Mouse (Mus musculus) midbrain, embryonic 12.5 days (tissue): ENCODE measurements around the gene Slc5a4a. TPM values are rescaled to one million over a fixed set of nuclear protein-coding genes. Genes with fewer than 3 reads are reported as not detected.

Experiments used
- ATAC-seq: fragments of 200-750 bp; cut with Nextera tagmentation; 2 replicates; pipeline ENCODE4 v1.8.0; 2017; ENCODE audit warnings: low read depth, moderate TSS enrichment, moderate library complexity; ENCODE audit not compliant: low FRiP score
- H3K27ac ChIP-seq: fragments of 300-500 bp; sonication (generic); replicated peaks from 2 replicates; pipeline ENCODE4 v1.5.1; 2016; ENCODE audit warnings: mild to moderate bottlenecking
- H3K27me3 ChIP-seq: fragments of 300-500 bp; sonication (generic); 2 replicates; pipeline ENCODE4 v1.6.1; 2016; ENCODE audit warnings: mild to moderate bottlenecking
- H3K36me3 ChIP-seq: fragments of 300-500 bp; sonication (generic); 2 replicates; pipeline ENCODE4 v1.6.1; 2016
- H3K4me1 ChIP-seq: fragments of 300-500 bp; sonication (generic); 2 replicates; pipeline ENCODE4 v1.6.1; 2016
- H3K4me2 ChIP-seq: fragments of 300-500 bp; sonication (generic); replicated peaks from 2 replicates; pipeline ENCODE4 v1.6.1; 2016; ENCODE audit warnings: mild to moderate bottlenecking, moderate library complexity
- H3K4me3 ChIP-seq: fragments of 300-500 bp; sonication (generic); 2 replicates; pipeline ENCODE4 v1.5.1; 2016; ENCODE audit warnings: mild to moderate bottlenecking
- H3K9ac ChIP-seq: fragments of 300-500 bp; sonication (generic); replicated peaks from 2 replicates; pipeline ENCODE4 v1.6.1; 2016; ENCODE audit warnings: mild to moderate bottlenecking, moderate library complexity
- H3K9me3 ChIP-seq: fragments of 300-500 bp; sonication (generic); 2 replicates; pipeline ENCODE4 v1.6.1; 2016; ENCODE audit warnings: mild to moderate bottlenecking
- WGBS: fragments of 180-500 bp; shearing (Covaris S2); methylation state at CpG from one replicate; pipeline ENCODE4 v1.1.7; 2016; 5-methylcytosine and 5-hydroxymethylcytosine counted together
- polyA plus RNA-seq: library from polyadenylated mRNA; unstranded; fragments of >200 nt; fragmentation: Nextera tagmentation; extraction: Ambion mirVana; gene quantifications from 2 replicates; pipeline ENCODE4 v1.2.1, GENCODE M21; 2016

Slc5a4a gene
- polyA plus RNA-seq, 1 experiment from 2014 or later = not detected

DNA sequence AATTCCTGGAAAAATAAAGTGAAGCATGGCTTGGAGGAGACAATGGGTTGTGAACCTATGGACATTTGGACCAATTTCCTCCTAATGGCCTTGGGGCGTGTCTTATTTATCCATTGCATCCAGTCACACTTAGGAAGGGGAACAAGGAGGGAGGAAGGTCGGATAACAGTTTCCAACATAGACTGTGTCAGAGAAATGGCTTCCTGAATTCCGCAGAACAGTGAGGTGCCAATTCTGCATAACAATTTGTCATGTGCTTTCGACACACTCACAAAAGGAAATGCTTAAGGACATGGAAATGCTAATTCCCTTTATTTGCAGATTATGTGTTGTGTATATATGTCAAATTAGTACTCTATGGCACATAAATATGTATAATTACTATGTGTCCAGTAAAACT is 38.0 kb downstream of the Slc5a4a start:
- no peak overlapping the region for H3K4me3 ChIP-seq
- H3K4me1 ChIP-seq = no peaks in the 10 kb centered on the region
- WGBS = 79% methylated on average over 4 of the region's 4 CpGs
- H3K9ac ChIP-seq = no peak overlapping the region
- no peaks in the 10 kb centered on the region for H3K27me3 ChIP-seq
- ATAC-seq = no peak
- H3K36me3 ChIP-seq = no peaks in the 10 kb centered on the region
- H3K27ac ChIP-seq = no peak overlapping the region
- no peak overlapping the region for H3K4me2 ChIP-seq
- H3K9me3 ChIP-seq = no peaks in the 10 kb centered on the region

DNA sequence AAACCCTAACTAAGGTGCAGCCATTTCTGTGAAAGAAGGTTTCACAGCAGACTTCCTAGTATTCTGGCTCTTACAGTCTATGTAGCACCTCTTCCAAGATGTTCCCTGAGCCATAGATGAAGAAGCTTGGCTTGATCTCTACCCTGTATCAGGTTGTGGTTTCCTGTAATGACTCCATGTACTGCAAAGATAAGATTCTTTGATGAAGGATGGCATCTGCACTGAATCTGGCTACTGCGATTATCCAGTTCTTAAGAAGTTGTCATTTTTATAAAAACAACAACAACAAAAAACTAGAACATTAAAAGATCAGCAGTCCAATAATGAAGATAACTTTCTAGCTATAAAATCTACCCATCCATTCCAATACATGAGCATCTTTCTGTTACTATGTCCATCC is 40.8 kb downstream of the Slc5a4a start:
- no peaks in the 10 kb centered on the region for H3K4me1 ChIP-seq
- H3K4me2 ChIP-seq = no peak overlapping the region
- H3K9me3 ChIP-seq = no peaks in the 10 kb centered on the region
- H3K9ac ChIP-seq = no peak overlapping the region
- no peaks in the 10 kb centered on the region for H3K36me3 ChIP-seq
- no peaks in the 10 kb centered on the region for H3K27me3 ChIP-seq
- H3K4me3 ChIP-seq = no peak overlapping the region
- ATAC-seq = no peak
- no peak overlapping the region for H3K27ac ChIP-seq
- 95% methylated on average over 1 of the region's 1 CpGs for WGBS

DNA sequence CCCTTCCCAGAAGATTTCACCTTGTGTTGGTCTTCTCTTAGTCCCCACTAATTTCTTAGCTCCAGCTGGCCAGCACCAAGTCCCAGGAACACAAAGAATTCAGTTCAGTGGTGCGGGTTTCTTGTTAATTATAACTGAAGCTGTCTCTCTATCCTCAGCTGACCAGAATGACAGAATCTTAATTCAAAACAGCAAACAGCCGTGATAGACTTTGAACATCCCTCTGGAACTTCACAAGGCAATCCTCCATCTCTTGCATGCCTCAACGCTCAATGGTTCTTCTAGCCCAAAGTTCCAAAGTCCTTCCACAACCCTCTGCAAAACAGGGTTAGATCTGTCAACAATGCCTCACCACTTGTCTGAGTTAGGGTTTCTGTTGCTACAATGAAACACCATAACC is 54.2 kb downstream of the Slc5a4a start:
- Histone ChIP-seq H3K4me1 (no peaks in the 10 kb centered on the region), H3K27ac (no peak overlapping the region), H3K4me3 (no peak overlapping the region), H3K36me3 (peaks cover 5% of the 10 kb centered on the region), H3K9me3 (no peaks in the 10 kb centered on the region), H3K4me2 (no peak overlapping the region), H3K9ac (no peak overlapping the region), H3K27me3 (no peaks in the 10 kb centered on the region; the same call in 1 of the 2 replicates)
- WGBS = 92% methylated on average over 3 of the region's 3 CpGs
- no peak for ATAC-seq

DNA sequence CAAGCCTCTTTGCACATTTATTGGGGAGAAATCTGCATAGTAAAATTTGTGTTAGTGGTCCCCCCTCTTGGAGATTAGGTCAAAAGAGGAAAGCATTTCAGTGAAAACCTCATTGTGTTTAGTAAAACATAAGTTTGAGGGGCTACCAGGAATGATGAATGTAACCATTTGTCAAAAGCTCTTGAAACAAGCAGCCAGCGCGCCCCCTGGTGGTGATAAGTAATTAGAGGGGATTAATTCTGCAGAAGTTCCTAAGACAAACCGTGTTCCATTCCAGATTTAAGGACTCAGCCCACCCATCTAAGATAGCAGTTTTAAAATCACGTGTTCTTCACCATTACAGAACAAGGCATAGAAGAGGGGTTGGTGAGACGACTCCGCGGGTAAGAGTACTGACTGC is 54.7 kb downstream of the Slc5a4a start:
- Histone ChIP-seq H3K4me2 (no peak overlapping the region), H3K36me3 (peaks cover 11% of the 10 kb centered on the region), H3K27me3 (no peaks in the 10 kb centered on the region; the same call in 1 of the 2 replicates), H3K9me3 (no peaks in the 10 kb centered on the region), H3K9ac (no peak overlapping the region), H3K4me1 (no peaks in the 10 kb centered on the region), H3K27ac (no peak overlapping the region), H3K4me3 (no peak overlapping the region)
- no peak for ATAC-seq
- WGBS = 18% methylated on average over 7 of the region's 7 CpGs

DNA sequence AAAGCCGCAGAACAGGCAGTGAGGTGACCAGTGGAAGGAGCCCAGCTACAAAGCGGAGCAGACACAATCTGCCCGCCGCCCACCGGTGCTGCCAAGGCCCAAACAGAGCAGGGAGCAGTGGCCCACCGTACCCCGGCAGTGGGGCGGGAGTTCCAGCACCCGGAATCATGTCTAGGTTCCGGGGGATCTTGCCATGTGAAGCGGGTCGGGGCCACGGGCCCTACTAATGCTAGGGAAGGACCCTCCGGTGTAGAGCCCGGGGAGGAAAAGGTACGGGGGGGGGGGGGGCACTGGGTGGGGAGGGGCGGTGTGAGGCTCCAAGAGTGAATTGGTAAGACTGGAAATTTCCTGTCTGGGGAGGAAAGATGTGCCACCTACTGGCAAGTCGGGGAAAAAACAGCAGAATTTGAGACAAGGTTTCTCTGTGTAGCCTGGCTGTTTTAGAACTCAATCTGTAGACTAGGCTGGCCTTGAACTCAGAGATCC is 56.6 kb downstream of the Slc5a4a start:
- Histone ChIP-seq H3K4me2 (peak overlapping the region; percentile 51), H3K4me1 (no peaks in the 10 kb centered on the region), H3K9ac (peak overlapping the region; percentile 34), H3K36me3 (peaks cover 30% of the 10 kb centered on the region), H3K4me3 (peak overlapping the region; percentile 35), H3K27me3 (no peaks in the 10 kb centered on the region; the same call in 1 of the 2 replicates), H3K27ac (no peak overlapping the region), H3K9me3 (no peaks in the 10 kb centered on the region)
- WGBS = 25% methylated on average over 17 of the region's 18 CpGs
- ATAC-seq = no peak

DNA sequence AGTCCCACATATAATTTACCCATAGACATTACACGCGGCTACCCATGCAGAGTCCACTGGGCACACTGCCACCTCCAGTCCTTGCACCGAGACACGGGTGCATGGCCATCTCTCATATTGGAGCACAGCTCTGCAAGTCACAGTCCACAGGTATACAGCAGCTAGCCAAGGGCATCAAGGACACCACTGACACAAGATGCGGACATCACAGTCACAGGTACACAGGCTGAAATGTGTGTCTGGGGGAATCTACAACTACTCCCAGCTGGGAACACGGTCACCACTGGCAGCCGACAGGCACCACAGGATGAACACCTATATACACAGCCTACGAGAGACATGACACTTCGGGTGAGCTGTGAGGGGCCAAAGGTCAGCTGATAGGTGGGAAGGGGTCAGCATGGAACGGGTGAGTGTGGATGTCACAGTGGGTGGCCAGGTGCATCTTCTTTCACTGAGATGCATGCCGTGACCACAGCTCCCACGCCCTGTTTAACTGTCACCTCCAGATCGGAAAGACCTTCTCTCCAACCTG is 60.1 kb downstream of the Slc5a4a start:
- ATAC-seq = no peak
- Histone ChIP-seq H3K4me1 (no peaks in the 10 kb centered on the region), H3K4me2 (no peak overlapping the region), H3K9ac (no peak overlapping the region), H3K4me3 (no peak overlapping the region), H3K36me3 (peaks cover 52% of the 10 kb centered on the region), H3K27me3 (no peaks in the 10 kb centered on the region; the same call in 1 of the 2 replicates), H3K27ac (no peak overlapping the region), H3K9me3 (no peaks in the 10 kb centered on the region)
- WGBS = 91% methylated on average over 13 of the region's 13 CpGs

DNA sequence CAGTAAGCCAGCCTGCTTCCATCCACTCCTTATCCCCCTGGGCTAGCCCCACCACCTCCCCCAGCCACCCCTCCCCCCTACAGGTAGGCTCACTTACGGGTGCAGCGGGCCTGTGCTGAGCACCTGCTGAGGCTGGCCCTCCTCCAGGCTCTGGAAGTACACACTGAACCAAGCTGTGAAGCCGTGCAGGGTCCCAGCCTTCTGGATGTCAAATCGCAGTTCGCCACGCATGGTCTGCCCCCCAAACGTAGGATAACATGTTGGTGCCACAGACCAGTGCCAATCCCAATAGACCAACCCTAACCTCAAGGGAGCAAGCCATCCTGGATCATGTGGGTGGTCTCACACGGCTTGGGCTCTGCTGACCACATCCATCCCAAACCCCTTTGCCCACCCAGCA is 62.0 kb downstream of the Slc5a4a start:
- H3K27ac ChIP-seq = no peak overlapping the region
- no peak overlapping the region for H3K9ac ChIP-seq
- no peak for ATAC-seq
- H3K4me3 ChIP-seq = no peak overlapping the region
- H3K27me3 ChIP-seq = no peaks in the 10 kb centered on the region
- H3K4me2 ChIP-seq = no peak overlapping the region
- H3K9me3 ChIP-seq = peaks cover under 1% of the 10 kb centered on the region; the same call in 1 of the 2 replicates
- 90% methylated on average over 8 of the region's 8 CpGs for WGBS
- peaks cover 71% of the 10 kb centered on the region for H3K36me3 ChIP-seq
- no peaks in the 10 kb centered on the region for H3K4me1 ChIP-seq

DNA sequence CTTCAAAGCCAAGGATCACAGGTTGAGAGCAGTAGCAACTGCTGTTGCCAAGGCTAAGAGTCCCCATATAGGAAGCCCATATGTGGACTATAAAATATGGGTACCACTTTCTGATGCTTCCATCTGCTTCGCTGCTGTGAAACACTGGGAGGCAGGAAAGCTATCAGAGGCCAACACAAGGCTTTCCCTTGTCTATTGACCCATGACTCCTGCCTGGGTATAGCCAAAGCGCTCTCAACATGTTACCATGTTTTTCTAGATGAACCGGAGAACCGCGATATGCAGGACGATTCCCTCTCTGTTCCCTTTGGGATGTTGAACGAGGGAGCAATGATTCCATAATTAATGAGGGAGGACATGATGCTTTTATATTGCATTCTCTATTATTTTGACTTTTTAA is 63.6 kb downstream of the Slc5a4a start:
- no peak overlapping the region for H3K4me2 ChIP-seq
- H3K36me3 ChIP-seq = peaks cover 87% of the 10 kb centered on the region
- H3K27ac ChIP-seq = no peak overlapping the region
- H3K4me1 ChIP-seq = no peaks in the 10 kb centered on the region
- peaks cover 11% of the 10 kb centered on the region for H3K9me3 ChIP-seq
- ATAC-seq = no peak
- H3K4me3 ChIP-seq = no peak overlapping the region
- H3K27me3 ChIP-seq = no peaks in the 10 kb centered on the region
- H3K9ac ChIP-seq = no peak overlapping the region
- WGBS = 96% methylated on average over 7 of the region's 7 CpGs

DNA sequence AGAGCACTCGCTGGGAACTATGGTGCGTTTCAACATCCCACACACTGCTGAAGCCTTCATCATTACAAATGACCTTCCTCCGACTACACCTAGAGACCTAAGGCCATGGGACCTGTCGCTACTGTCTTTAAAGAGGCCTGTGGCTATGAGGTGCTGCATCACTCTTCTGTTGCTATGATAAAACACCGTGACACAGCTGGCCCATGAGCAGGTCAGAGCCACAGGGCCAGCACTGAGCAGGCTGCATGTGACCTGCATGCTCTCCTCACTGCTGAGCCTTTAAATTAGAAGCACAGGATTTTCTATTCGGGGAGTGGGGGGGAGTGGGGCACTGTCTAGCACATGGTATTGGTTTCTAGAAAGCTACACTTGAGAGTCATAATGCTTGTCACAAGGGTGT is 64.9 kb downstream of the Slc5a4a start:
- Histone ChIP-seq H3K9ac (no peak overlapping the region), H3K4me3 (no peak overlapping the region), H3K4me2 (no peak overlapping the region), H3K4me1 (no peaks in the 10 kb centered on the region), H3K9me3 (peaks cover 11% of the 10 kb centered on the region), H3K27me3 (no peaks in the 10 kb centered on the region), H3K27ac (no peak overlapping the region), H3K36me3 (peaks cover 87% of the 10 kb centered on the region)
- ATAC-seq = no peak
- WGBS = 95% methylated on average over 6 of the region's 6 CpGs

DNA sequence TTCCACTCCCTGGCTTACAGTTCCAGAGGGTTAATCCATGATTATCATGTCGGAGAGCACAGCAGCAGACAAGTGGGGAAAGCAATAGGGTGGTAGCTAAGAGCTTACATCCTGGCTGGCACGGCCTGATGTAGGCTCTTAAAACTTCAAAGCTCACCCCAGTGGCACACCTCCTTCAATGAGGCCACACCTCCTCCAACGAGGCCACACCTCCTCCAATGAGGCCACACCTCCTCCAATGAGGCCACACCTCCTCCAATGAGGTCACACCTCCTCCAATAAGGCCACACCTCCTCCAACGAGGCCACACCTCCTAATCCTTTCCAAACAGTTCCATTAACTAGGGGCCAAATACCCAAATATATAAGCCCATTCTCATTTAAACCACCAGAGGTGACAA is 66.9 kb downstream of the Slc5a4a start:
- Histone ChIP-seq H3K36me3 (peaks cover 85% of the 10 kb centered on the region), H3K9ac (no peak overlapping the region), H3K27me3 (no peaks in the 10 kb centered on the region), H3K27ac (no peak overlapping the region), H3K9me3 (peaks cover 11% of the 10 kb centered on the region), H3K4me2 (no peak overlapping the region), H3K4me1 (no peaks in the 10 kb centered on the region), H3K4me3 (no peak overlapping the region)
- 93% methylated on average over 4 of the region's 4 CpGs for WGBS
- no peak for ATAC-seq

DNA sequence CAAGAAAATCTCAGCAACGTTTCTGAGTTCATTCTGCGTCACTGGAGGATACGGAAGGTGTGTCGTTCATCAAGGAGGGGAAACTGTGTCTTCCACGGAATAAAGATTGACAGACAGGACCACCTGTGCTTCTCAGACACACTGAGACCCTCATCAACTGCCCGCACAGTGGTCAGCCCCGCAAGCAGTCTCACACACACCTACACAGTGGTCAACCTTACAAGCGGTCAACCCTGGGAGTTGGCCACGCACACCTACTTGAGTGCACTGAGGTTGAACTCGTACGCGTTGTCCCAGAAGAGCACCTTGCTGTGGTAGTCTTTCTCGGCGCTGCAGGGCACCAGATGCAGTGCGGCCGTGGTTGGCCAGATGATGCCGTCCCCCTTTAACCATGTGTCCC is 69.8 kb downstream of the Slc5a4a start:
- no peaks in the 10 kb centered on the region for H3K4me1 ChIP-seq
- WGBS = 96% methylated on average over 17 of the region's 17 CpGs
- H3K36me3 ChIP-seq = peaks cover 98% of the 10 kb centered on the region
- no peak overlapping the region for H3K27ac ChIP-seq
- peaks cover 11% of the 10 kb centered on the region for H3K9me3 ChIP-seq
- H3K9ac ChIP-seq = no peak overlapping the region
- ATAC-seq = no peak
- H3K4me3 ChIP-seq = no peak overlapping the region
- H3K27me3 ChIP-seq = no peaks in the 10 kb centered on the region
- H3K4me2 ChIP-seq = no peak overlapping the region

DNA sequence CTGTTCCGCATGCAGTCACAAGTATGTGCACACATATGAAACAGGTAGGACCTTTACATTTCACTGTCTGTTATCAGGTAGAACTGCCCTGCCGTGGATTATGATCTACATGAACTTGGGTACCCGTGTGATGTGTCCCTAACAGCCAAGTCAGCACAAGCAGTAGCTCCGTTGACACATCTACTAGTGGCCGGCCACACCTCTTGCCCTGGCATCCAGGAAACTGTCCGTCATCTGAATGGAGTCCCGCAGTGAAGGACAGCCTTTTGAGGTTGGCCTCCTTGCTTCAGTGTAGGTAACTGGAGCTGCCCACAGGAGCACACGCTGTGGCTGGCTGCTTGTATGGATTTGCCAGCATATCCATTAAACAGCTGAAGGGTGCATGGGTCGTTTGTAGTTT is 71.0 kb downstream of the Slc5a4a start:
- H3K4me1 ChIP-seq = no peaks in the 10 kb centered on the region
- H3K27me3 ChIP-seq = no peaks in the 10 kb centered on the region
- no peak overlapping the region for H3K4me2 ChIP-seq
- H3K36me3 ChIP-seq = peaks cover 98% of the 10 kb centered on the region
- H3K27ac ChIP-seq = no peak overlapping the region
- H3K9me3 ChIP-seq = peaks cover 11% of the 10 kb centered on the region
- 88% methylated on average over 9 of the region's 9 CpGs for WGBS
- H3K4me3 ChIP-seq = no peak overlapping the region
- ATAC-seq = no peak
- H3K9ac ChIP-seq = no peak overlapping the region

DNA sequence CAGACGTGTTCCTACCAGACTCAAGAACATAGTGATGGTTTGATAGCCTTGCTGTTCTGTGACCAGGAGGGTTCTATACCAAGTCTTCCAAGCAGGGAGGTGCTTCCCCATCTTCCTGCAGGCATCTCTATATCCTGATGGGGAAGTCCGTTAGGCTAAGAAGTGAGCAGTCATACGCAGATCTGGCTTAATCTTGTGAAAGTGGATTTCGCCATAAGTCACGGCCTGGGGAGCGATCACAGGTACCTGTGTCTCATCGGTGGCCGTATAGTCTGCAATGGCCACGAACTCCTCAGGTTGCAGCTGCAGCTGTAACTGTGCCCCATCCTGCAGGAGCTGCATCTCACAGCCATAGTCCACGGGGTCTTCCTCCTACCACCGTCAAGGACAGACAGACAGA is 78.7 kb downstream of the Slc5a4a start:
- H3K4me1 ChIP-seq = no peaks in the 10 kb centered on the region
- H3K27ac ChIP-seq = no peak overlapping the region
- no peak overlapping the region for H3K4me3 ChIP-seq
- no peak overlapping the region for H3K4me2 ChIP-seq
- ATAC-seq = no peak
- H3K9me3 ChIP-seq = no peaks in the 10 kb centered on the region
- H3K36me3 ChIP-seq = peaks cover 54% of the 10 kb centered on the region
- no peaks in the 10 kb centered on the region for H3K27me3 ChIP-seq
- WGBS = 93% methylated on average over 11 of the region's 11 CpGs
- H3K9ac ChIP-seq = no peak overlapping the region
